Mouse (Mus musculus) C3H10T1/2 (cell line): ENCODE measurements around the gene Gcnt4. TPM values are rescaled to one million over a fixed set of nuclear protein-coding genes. Genes with fewer than 3 reads are reported as not detected.

Experiments
- polyA plus RNA-seq, 2 experiments: library from polyadenylated mRNA; unstranded; fragments of >200 nt; fragmentation: generic; extraction: Trizol; gene quantifications; one replicate each; pipeline ENCODE4 v1.2.1; 2012; ENCODE audit warnings: missing spikeins in 2 of 2

Gcnt4 gene
- polyA plus RNA-seq: 1 to 10 TPM in 1 of 2 experiments, under 1 TPM in 1; 0.14 to 1.3 TPM

GRCm38 (mm10) chr13:96923999-96924961 lies at the start of gene Gcnt4:
Gcnt4 (plus strand) TSS chr13:96924689.

Other genes starting within 250 kb of the Gcnt4 start
- not detected for gene Ankrd31, start 176.4 kb upstream of the Gcnt4 start, polyA plus RNA-seq
- gene 1700029F12Rik, start 109.7 kb downstream of the Gcnt4 start, polyA plus RNA-seq: not detected
- gene Fam169a, start 142.6 kb downstream of the Gcnt4 start, polyA plus RNA-seq: under 1 TPM; 0.01 to 0.05 TPM
- 10 to 100 TPM in 1 of 2 experiments, 1 to 10 TPM in 1; 6.5 to 15.6 TPM for gene Gm6169, start 174.5 kb downstream of the Gcnt4 start, polyA plus RNA-seq
- gene Gfm2, start 213.2 kb downstream of the Gcnt4 start, polyA plus RNA-seq: 10 to 100 TPM in 1 of 2 experiments, 1 to 10 TPM in 1; 3.4 to 10.0 TPM
- 100 to 1,000 TPM in 1 of 2 experiments, 10 to 100 TPM in 1; 55.4 to 146 TPM for gene Nsa2, start 213.2 kb downstream of the Gcnt4 start, polyA plus RNA-seq